Mouse (Mus musculus) neural tube, embryonic 12.5 days (tissue): ENCODE data around the gene Wapl. TPM values are rescaled to one million over a fixed set of nuclear protein-coding genes. Genes with fewer than 3 reads are reported as not detected.

ENCODE experiments used
- ATAC-seq: fragments of 200-750 bp; cut with Nextera tagmentation; 2 replicates; pipeline ENCODE4 v1.8.0; 2017; ENCODE audit warnings: low read depth, mild to moderate bottlenecking, moderate TSS enrichment, moderate library complexity; ENCODE audit not compliant: low FRiP score
- H3K27ac ChIP-seq: fragments of 300-500 bp; sonication (generic); 2 replicates; pipeline ENCODE4 v1.5.1; 2016
- H3K27me3 ChIP-seq: fragments of 300-500 bp; sonication (generic); replicated peaks from 2 replicates; pipeline ENCODE4 v1.6.1; 2016; ENCODE audit warnings: mild to moderate bottlenecking
- H3K36me3 ChIP-seq: fragments of 300-500 bp; sonication (generic); 2 replicates; pipeline ENCODE4 v1.6.1; 2016; ENCODE audit warnings: mild to moderate bottlenecking
- H3K4me1 ChIP-seq: fragments of 300-500 bp; sonication (generic); 2 replicates; pipeline ENCODE4 v1.6.1; 2016
- H3K4me2 ChIP-seq: fragments of 300-500 bp; sonication (generic); replicated peaks from 2 replicates; pipeline ENCODE4 v1.6.1; 2016; ENCODE audit warnings: mild to moderate bottlenecking
- H3K4me3 ChIP-seq: fragments of 300-500 bp; sonication (generic); 2 replicates; pipeline ENCODE4 v1.5.1; 2016
- H3K9ac ChIP-seq: fragments of 300-500 bp; sonication (generic); 2 replicates; pipeline ENCODE4 v1.6.1; 2016; ENCODE audit warnings: mild to moderate bottlenecking
- H3K9me3 ChIP-seq: fragments of 300-500 bp; sonication (generic); 2 replicates; pipeline ENCODE4 v1.6.1; 2016; ENCODE audit warnings: mild to moderate bottlenecking
- WGBS: fragments of 180-500 bp; shearing (Covaris S2); methylation state at CpG from one replicate; pipeline ENCODE4 v1.1.7; 2016; 5-methylcytosine and 5-hydroxymethylcytosine counted together
- polyA plus RNA-seq: library from polyadenylated mRNA; unstranded; fragments of >200 nt; fragmentation: Nextera tagmentation; extraction: Ambion mirVana; gene quantifications from 2 replicates; pipeline ENCODE4 v1.2.1, GENCODE M21; 2016

The Wapl gene
- polyA plus RNA-seq, 1 experiment from 2014 or later: 30.3 TPM

- H3K4me2 ChIP-seq: no peak overlapping the region
- 0 out of 2 replicates have a peak, but pooled peaks cover 3% of the 10 kb centered on the region for H3K9me3 ChIP-seq
- WGBS: 74% methylated on average over 1 of the region's 1 CpGs
- no peaks in the 10 kb centered on the region for H3K27me3 ChIP-seq
- no peaks in the 10 kb centered on the region for H3K36me3 ChIP-seq
- no peak overlapping the region for H3K4me3 ChIP-seq
- no peak overlapping the region for H3K27ac ChIP-seq
- ATAC-seq: no peak
- H3K9ac ChIP-seq: no peak overlapping the region
- no peaks in the 10 kb centered on the region for H3K4me1 ChIP-seq
Measured at GRCm38 (mm10) chr14:34793406-34794037, 119.8 kb downstream of the Wapl start.

Other genes starting within 250 kb of the Wapl start
- gene Bmpr1a, start 170.6 kb upstream of the Wapl start, polyA plus RNA-seq: 35.5 and 37.5 TPM in 2 replicates
- not detected in 2 replicates for gene 9230112D13Rik, start 151.1 kb upstream of the Wapl start, polyA plus RNA-seq
- gene Ldb3, start 85.2 kb upstream of the Wapl start, polyA plus RNA-seq: 1.2 and 1.9 TPM in 2 replicates
- gene Opn4, start 73.8 kb upstream of the Wapl start, polyA plus RNA-seq: not detected in 2 replicates
- gene Grid1, start 146.2 kb downstream of the Wapl start, polyA plus RNA-seq: 2.0 and 2.4 TPM in 2 replicates